In genomic region chr13:109920256-109920655, GRCm38 (mm10) we compare ENCODE assay signal across 25 mouse cellular contexts.
A peak's percentile ranks its signal among the peaks of the same experiment; 100 is the strongest.
DNase-seq lines count a peak whose midpoint lies in the region; ATAC-seq lines count a peak whose summit lies in the region.
"Had no signal": no experiment of that assay in that cellular context is flagged by ENCODE, and none has a peak within 500 bp of the region (broad histone marks: within the 10 kb centered on the region; RNA-seq: fewer than 3 reads in every experiment).

No protein-coding gene starts in this region.

- H3K27me3 ChIP-seq in forebrain, embryonic 10.5 days (ENCODE audit: poor library complexity, severe bottlenecking), result no peaks in the 10 kb centered on the region
- no peaks in the 10 kb centered on the region for H3K27me3 ChIP-seq in forebrain, embryonic 16.5 days (replicated peaks; ENCODE audit: control insufficient read depth, insufficient read depth, low read length)
- no peaks in the 10 kb centered on the region for H3K27me3 ChIP-seq in midbrain, embryonic 11.5 days (ENCODE audit: control insufficient read depth, insufficient read depth, low read length)
- H3K27me3 ChIP-seq in midbrain, embryonic 16.5 days (ENCODE audit: control insufficient read depth, insufficient read depth, low read depth, low read length), result no peaks in the 10 kb centered on the region
- H3K27me3 ChIP-seq: CH12.LX; embryonic facial prominence, embryonic 12.5 days; forebrain, embryonic 12.5 days; Patski had no signal

- H3K9ac ChIP-seq in forebrain, embryonic 16.5 days (replicated peaks; ENCODE audit: low read depth, low read length), result no peak overlapping the region
- no peak overlapping the region for H3K9ac ChIP-seq in midbrain, embryonic 11.5 days (ENCODE audit: low read length)
- H3K9ac ChIP-seq in midbrain, embryonic 16.5 days (ENCODE audit: low read depth, low read length), result no peak overlapping the region
- H3K9ac ChIP-seq: embryonic facial prominence, embryonic 12.5 days; forebrain, embryonic 12.5 days; forebrain, postnatal 0 days had no signal

- H3K4me2 ChIP-seq in forebrain, embryonic 16.5 days (ENCODE audit: low read length), result no peak overlapping the region
- no peak overlapping the region for H3K4me2 ChIP-seq in midbrain, embryonic 11.5 days
- H3K4me2 ChIP-seq in midbrain, embryonic 16.5 days (ENCODE audit: low read length), result no peak overlapping the region
- H3K4me2 ChIP-seq: embryonic facial prominence, embryonic 12.5 days; forebrain, embryonic 12.5 days had no signal

- no peak for ATAC-seq in forebrain, embryonic 16.5 days
- no peak for ATAC-seq in midbrain, embryonic 11.5 days (ENCODE audit: low FRiP score)
- no peak for ATAC-seq in midbrain, embryonic 16.5 days
- ATAC-seq: activated CD4-positive, CD25-positive, alpha-beta regulatory T cell, adult 4 months; CD4-positive, CD25-positive, alpha-beta regulatory T cell, adult 4 months; forebrain, embryonic 14.5 days; forebrain, postnatal 0 days; Patski had no signal

- intact Hi-C loops in heart, postnatal 36 days (cut with DNase I), result loop anchor here (5.0 kb wide), 1 partner anchor 447 kb away; no protein-coding TSS in a partner anchor

- DNase-seq in forebrain, embryonic 10.5 days (ENCODE audit: extremely low spot score, low spot score), result peak; percentile 6
- DNase-seq in heart, adult 11 months, result peak; percentile 55
- no peak for DNase-seq in heart, postnatal 36 days
- DNase-seq in midbrain, embryonic 11.5 days (ENCODE audit: low spot score, missing footprints), result peak; percentile 59
- DNase-seq: adrenal gland, adult 8-10 months; adrenal gland, postnatal 14 days; adrenal gland, postnatal 36 days; B cell, adult 2 months; cerebellum, adult 11-12 months; cerebellum, adult 2 months; cerebellum, adult 9-10 months; cerebellum, postnatal 10 days; cerebellum, postnatal 25 days; forebrain, postnatal 0 days had no signal

- no peak overlapping the region for H3K27ac ChIP-seq in forebrain, embryonic 10.5 days
- H3K27ac ChIP-seq in forebrain, embryonic 16.5 days (ENCODE audit: low read length), result no peak overlapping the region
- H3K27ac ChIP-seq in midbrain, embryonic 11.5 days (ENCODE audit: low read depth, low read length), result no peak overlapping the region
- H3K27ac ChIP-seq in midbrain, embryonic 16.5 days (ENCODE audit: low read length), result no peak overlapping the region
- H3K27ac ChIP-seq: embryonic facial prominence, embryonic 10.5 days; embryonic facial prominence, embryonic 12.5 days; forebrain, embryonic 12.5 days had no signal

- no peaks in the 10 kb centered on the region for H3K36me3 ChIP-seq in forebrain, embryonic 10.5 days (replicated peaks)
- no peaks in the 10 kb centered on the region for H3K36me3 ChIP-seq in forebrain, embryonic 16.5 days (ENCODE audit: control insufficient read depth, insufficient read depth)
- H3K36me3 ChIP-seq in midbrain, embryonic 11.5 days (ENCODE audit: control insufficient read depth, insufficient read depth, low read length), result no peaks in the 10 kb centered on the region
- no peaks in the 10 kb centered on the region for H3K36me3 ChIP-seq in midbrain, embryonic 16.5 days (ENCODE audit: control insufficient read depth, insufficient read depth, low read length)
- H3K36me3 ChIP-seq: embryonic facial prominence, embryonic 10.5 days; embryonic facial prominence, embryonic 12.5 days; forebrain, embryonic 12.5 days had no signal

- no peaks in the 10 kb centered on the region for H3K9me3 ChIP-seq in forebrain, embryonic 10.5 days
- no peaks in the 10 kb centered on the region for H3K9me3 ChIP-seq in forebrain, embryonic 16.5 days (ENCODE audit: control insufficient read depth, low read length)
- no peaks in the 10 kb centered on the region for H3K9me3 ChIP-seq in midbrain, embryonic 11.5 days (ENCODE audit: control insufficient read depth, low read length)
- no peaks in the 10 kb centered on the region for H3K9me3 ChIP-seq in midbrain, embryonic 16.5 days (replicated peaks; ENCODE audit: control insufficient read depth, low read length, poor library complexity, severe bottlenecking)
- H3K9me3 ChIP-seq: embryonic facial prominence, embryonic 10.5 days; embryonic facial prominence, embryonic 12.5 days; forebrain, embryonic 12.5 days; G1E had no signal

- whole genome bisulfite sequencing in forebrain, embryonic 10.5 days, result 94% methylated on average over 6 of the region's 6 CpGs
- WGBS in forebrain, embryonic 16.5 days, result 83% methylated on average over 6 of the region's 6 CpGs
- WGBS in midbrain, embryonic 11.5 days, result 96% methylated on average over 6 of the region's 6 CpGs
- 91% methylated on average over 6 of the region's 6 CpGs for WGBS in midbrain, embryonic 16.5 days

- peaks cover under 1% of the 10 kb centered on the region; the same call in 1 of the 2 replicates for H3K4me1 ChIP-seq in forebrain, embryonic 10.5 days
- 0 out of 2 replicates have a peak, but pooled peaks cover 2% of the 10 kb centered on the region for H3K4me1 ChIP-seq in forebrain, embryonic 16.5 days (replicated peaks; ENCODE audit: control insufficient read depth, insufficient read depth, low read length)
- H3K4me1 ChIP-seq in midbrain, embryonic 11.5 days (ENCODE audit: control insufficient read depth, insufficient read depth, low read length), result no peaks in the 10 kb centered on the region
- H3K4me1 ChIP-seq in midbrain, embryonic 16.5 days (ENCODE audit: control insufficient read depth, insufficient read depth, low read length), result peaks cover 3% of the 10 kb centered on the region; the same call in 1 of the 2 replicates

- H3K4me3 ChIP-seq in forebrain, embryonic 10.5 days, result no peak overlapping the region
- no peak overlapping the region for H3K4me3 ChIP-seq in forebrain, embryonic 16.5 days (replicated peaks; ENCODE audit: low read length)
- no peak overlapping the region for H3K4me3 ChIP-seq in midbrain, embryonic 11.5 days (ENCODE audit: low read depth, low read length)
- no peak overlapping the region for H3K4me3 ChIP-seq in midbrain, embryonic 16.5 days (ENCODE audit: low read depth, low read length)
- H3K4me3 ChIP-seq: embryonic facial prominence, embryonic 10.5 days; embryonic facial prominence, embryonic 12.5 days; forebrain, embryonic 12.5 days had no signal

Comparison
In these comparisons a context has a peak if more than half of its experiments do, and no peak if none do; other contexts are left out.
1. DNase-seq: peak in forebrain, embryonic 10.5 days (single experiment), heart, adult 11 months (single experiment) and midbrain, embryonic 11.5 days (single experiment); none in heart, postnatal 36 days (0 of 2).